Mouse (Mus musculus): ENCODE results near the gene Rassf5.

DNA sequence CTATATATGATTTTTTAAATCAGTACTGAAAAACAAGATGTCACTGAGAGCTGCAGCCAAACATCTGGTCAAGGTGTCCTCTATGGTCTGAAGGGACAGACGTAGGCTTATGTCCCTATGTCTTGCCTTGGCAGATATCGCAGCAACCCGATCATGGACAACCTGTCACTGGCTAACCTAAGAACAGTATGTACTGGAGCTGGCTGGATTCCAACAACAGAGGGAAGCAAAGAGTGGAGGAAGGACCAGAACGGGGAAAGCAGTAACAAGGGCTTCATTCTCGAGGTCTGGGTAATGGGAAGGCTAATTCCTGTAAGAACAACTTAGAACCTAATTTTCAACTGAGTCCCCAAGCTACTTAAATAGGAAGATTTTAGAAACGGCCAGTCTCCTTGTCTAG is 43.9 kb upstream of the Rassf5 start:
- TF ChIP-seq CTCF (IDR thresholded peaks at IDR 0.05; ENCODE audit: borderline replicate concordance, insufficient read depth, low read depth, low read length): no peak
- TF ChIP-seq POLR2A (IDR thresholded peaks at IDR 0.05; ENCODE audit: borderline replicate concordance, insufficient read depth, low read length): no peak

Data from cerebellum, adult 2 months (tissue).